Mouse (Mus musculus) embryonic facial prominence, embryonic 14.5 days (tissue): ENCODE results near the gene Sohlh1. TPM values are rescaled to one million over a fixed set of nuclear protein-coding genes. Genes with fewer than 3 reads are reported as not detected.

Experiments
- polyA plus RNA-seq: library from polyadenylated mRNA; unstranded; fragments of >200 nt; fragmentation: Nextera tagmentation; extraction: Ambion mirVana; gene quantifications from 2 replicates; pipeline ENCODE4 v1.2.1, GENCODE M21; 2014

The Sohlh1 gene
- polyA plus RNA-seq, 1 experiment from 2014 or later = not detected

Other genes starting within 250 kb of the Sohlh1 start
- gene Rabl6, start 238.7 kb downstream of the Sohlh1 start, polyA plus RNA-seq = 64.4 and 71.9 TPM in 2 replicates
- 0.33 and 0.41 TPM in 2 replicates for gene Ccdc183, start 229.6 kb downstream of the Sohlh1 start, polyA plus RNA-seq
- 22.9 and 33.0 TPM in 2 replicates for gene Tmem141, start 225.2 kb downstream of the Sohlh1 start, polyA plus RNA-seq
- 2.8 and 4.9 TPM in 2 replicates for gene Fcna, start 219.2 kb downstream of the Sohlh1 start, polyA plus RNA-seq
- not detected in 2 replicates for gene Lcn8, start 194.1 kb downstream of the Sohlh1 start, polyA plus RNA-seq
- not detected in 2 replicates for gene Lcn5, start 189.3 kb downstream of the Sohlh1 start, polyA plus RNA-seq
- not detected in 2 replicates for gene Lcn6, start 170.5 kb downstream of the Sohlh1 start, polyA plus RNA-seq
- gene Lcn10, start 164.5 kb downstream of the Sohlh1 start, polyA plus RNA-seq = not detected in 2 replicates
- gene Obp2a, start 147.2 kb downstream of the Sohlh1 start, polyA plus RNA-seq = not detected in 2 replicates
- gene Bmyc, start 140.5 kb downstream of the Sohlh1 start, polyA plus RNA-seq = 82.5 and 82.9 TPM in 2 replicates
- gene Obp2b, start 110.2 kb downstream of the Sohlh1 start, polyA plus RNA-seq = not detected in 2 replicates
- gene Lcn3, start 81.7 kb downstream of the Sohlh1 start, polyA plus RNA-seq = not detected in 2 replicates
- gene Lcn11, start 70.2 kb downstream of the Sohlh1 start, polyA plus RNA-seq = not detected in 2 replicates
- not detected in 2 replicates for gene Gm13539, start 65.0 kb downstream of the Sohlh1 start, polyA plus RNA-seq
- not detected in 2 replicates for gene Glt6d1, start 31.4 kb downstream of the Sohlh1 start, polyA plus RNA-seq
- not detected in 2 replicates for gene Lcn9, start 24.1 kb downstream of the Sohlh1 start, polyA plus RNA-seq
- gene Kcnt1, start 16.5 kb upstream of the Sohlh1 start, polyA plus RNA-seq = 0.47 and 0.83 TPM in 2 replicates
- gene Camsap1, start 136.0 kb upstream of the Sohlh1 start, polyA plus RNA-seq = 17.6 and 30.6 TPM in 2 replicates
- 104 and 110 TPM in 2 replicates for gene Ubac1, start 174.5 kb upstream of the Sohlh1 start, polyA plus RNA-seq